Mouse (Mus musculus): ENCODE measurements at regions not wholly inside any gene's neighbourhood (a gene's known extent, or its start where the extent isn't known, plus 50 kb on each side); places are given as distances from the start of the nearest gene placed in this dataset.

- Histone ChIP-seq H3K27me3 (ENCODE audit: insufficient read depth, low read length) (no peaks in the 10 kb centered on the region), H3K36me3 (ENCODE audit: insufficient read depth) (no peaks in the 10 kb centered on the region), H3K4me3 (ENCODE audit: low read depth, low read length) (no peak overlapping the region), H3K9me3 (ENCODE audit: low read depth, low read length) (no peaks in the 10 kb centered on the region), H3K4me1 (ENCODE audit: insufficient read depth) (no peaks in the 10 kb centered on the region), H3K4me2 (no peak overlapping the region), H3K27ac (ENCODE audit: low read depth) (no peak overlapping the region), H3K9ac (no peak overlapping the region)
- no peak for TF ChIP-seq CTCF (IDR thresholded peaks at IDR 0.05; ENCODE audit: low read depth)
- DNase-seq (no peak), ATAC-seq (ENCODE audit: insufficient read depth) (no peak)
Measured at GRCm38 (mm10) chr7:52510686-52511085, 495.2 kb upstream of the 1700015G11Rik start.

- Histone ChIP-seq H3K4me3 (ENCODE audit: low read depth, low read length) (no peak overlapping the region), H3K4me2 (no peak overlapping the region), H3K4me1 (ENCODE audit: insufficient read depth) (no peaks in the 10 kb centered on the region), H3K36me3 (ENCODE audit: insufficient read depth) (no peaks in the 10 kb centered on the region), H3K9me3 (ENCODE audit: low read depth, low read length) (no peaks in the 10 kb centered on the region), H3K27me3 (ENCODE audit: insufficient read depth, low read length) (no peaks in the 10 kb centered on the region), H3K27ac (ENCODE audit: low read depth) (no peak overlapping the region), H3K9ac (no peak overlapping the region)
- WGBS: 65% methylated on average over 1 of the region's 1 CpGs
- DNase-seq (no peak), ATAC-seq (ENCODE audit: insufficient read depth) (no peak)
- TF ChIP-seq CTCF (IDR thresholded peaks at IDR 0.05; ENCODE audit: low read depth): no peak
Measured at GRCm38 (mm10) chr7:52507988-52508387, 492.5 kb upstream of the 1700015G11Rik start.

GRCm38 (mm10) chr7:52467135-52467534 is 451.6 kb upstream of the 1700015G11Rik start:
- Histone ChIP-seq H3K9me3 (ENCODE audit: low read depth, low read length) (no peaks in the 10 kb centered on the region), H3K27ac (ENCODE audit: low read depth) (no peak overlapping the region), H3K27me3 (ENCODE audit: insufficient read depth, low read length) (no peaks in the 10 kb centered on the region), H3K36me3 (ENCODE audit: insufficient read depth) (no peaks in the 10 kb centered on the region), H3K4me2 (no peak overlapping the region), H3K4me3 (ENCODE audit: low read depth, low read length) (no peak overlapping the region), H3K4me1 (ENCODE audit: insufficient read depth) (no peaks in the 10 kb centered on the region), H3K9ac (no peak overlapping the region)
- no peak for ATAC-seq (ENCODE audit: insufficient read depth)
- TF ChIP-seq CTCF (IDR thresholded peaks at IDR 0.05; ENCODE audit: low read depth): peak; percentile 19; the same call in 1 of the 2 replicates
- DNase-seq: peak; percentile 2

GRCm38 (mm10) chr7:52466585-52466984 is 451.1 kb upstream of the 1700015G11Rik start:
- no peaks in the 10 kb centered on the region for H3K27me3 ChIP-seq (ENCODE audit: insufficient read depth, low read length)
- WGBS: 78% methylated on average over 9 of the region's 9 CpGs
- no peak overlapping the region for H3K27ac ChIP-seq (ENCODE audit: low read depth)
- no peaks in the 10 kb centered on the region for H3K9me3 ChIP-seq (ENCODE audit: low read depth, low read length)
- no peak overlapping the region for H3K4me2 ChIP-seq
- ATAC-seq (ENCODE audit: insufficient read depth): no peak
- no peaks in the 10 kb centered on the region for H3K4me1 ChIP-seq (ENCODE audit: insufficient read depth)
- H3K36me3 ChIP-seq (ENCODE audit: insufficient read depth): no peaks in the 10 kb centered on the region
- TF ChIP-seq CTCF (IDR thresholded peaks at IDR 0.05; ENCODE audit: low read depth): no peak
- H3K4me3 ChIP-seq (ENCODE audit: low read depth, low read length): no peak overlapping the region
- no peak overlapping the region for H3K9ac ChIP-seq
- no peak for DNase-seq
